Mouse (Mus musculus) neural tube, embryonic 15.5 days (tissue): ENCODE measurements around the gene Spata25. TPM values are rescaled to one million over a fixed set of nuclear protein-coding genes. Genes with fewer than 3 reads are reported as not detected.
A peak's percentile ranks its signal among the peaks of the same experiment; 100 is the strongest.

Source experiments
- ATAC-seq: fragments of 200-750 bp; cut with Nextera tagmentation; 2 replicates; pipeline ENCODE4 v1.8.0; 2017; ENCODE audit warnings: mild to moderate bottlenecking, moderate TSS enrichment, moderate library complexity; ENCODE audit not compliant: low FRiP score
- H3K27ac ChIP-seq: fragments of 300-500 bp; sonication (generic); replicated peaks from 2 replicates; pipeline ENCODE4 v1.5.1; 2015; ENCODE audit warnings: mild to moderate bottlenecking, inconsistent platforms
- H3K27me3 ChIP-seq: fragments of 300-500 bp; sonication (generic); replicated peaks from 2 replicates; pipeline ENCODE4 v1.6.1; 2015; ENCODE audit warnings: inconsistent platforms
- H3K36me3 ChIP-seq: fragments of 300-500 bp; sonication (generic); 2 replicates; pipeline ENCODE4 v1.6.1; 2015; ENCODE audit warnings: inconsistent platforms
- H3K4me1 ChIP-seq: fragments of 300-500 bp; sonication (generic); 2 replicates; pipeline ENCODE4 v1.6.1; 2015; ENCODE audit warnings: inconsistent platforms
- H3K4me2 ChIP-seq: fragments of 300-500 bp; sonication (generic); 2 replicates; pipeline ENCODE4 v1.6.1; 2015; ENCODE audit warnings: inconsistent platforms, mild to moderate bottlenecking, moderate library complexity
- H3K4me3 ChIP-seq: fragments of 300-500 bp; sonication (generic); replicated peaks from 2 replicates; pipeline ENCODE4 v1.5.1; 2015; ENCODE audit warnings: mild to moderate bottlenecking, inconsistent platforms
- H3K9ac ChIP-seq: fragments of 300-500 bp; sonication (generic); replicated peaks from 2 replicates; pipeline ENCODE4 v1.6.1; 2015; ENCODE audit warnings: mild to moderate bottlenecking, inconsistent platforms
- H3K9me3 ChIP-seq: fragments of 300-500 bp; sonication (generic); replicated peaks from 2 replicates; pipeline ENCODE4 v1.6.1; 2016; ENCODE audit warnings: inconsistent platforms
- WGBS: fragments of 180-500 bp; shearing (Covaris S2); methylation state at CpG from one replicate; pipeline ENCODE4 v1.1.7; 2015; ENCODE audit warnings: mixed read lengths; 5-methylcytosine and 5-hydroxymethylcytosine counted together
- polyA plus RNA-seq: library from polyadenylated mRNA; unstranded; fragments of >200 nt; fragmentation: Nextera tagmentation; extraction: Ambion mirVana; gene quantifications from 2 replicates; pipeline ENCODE4 v1.2.1, GENCODE M21; 2015

Gene Spata25
- polyA plus RNA-seq, 1 experiment from 2014 or later, result not detected

DNA sequence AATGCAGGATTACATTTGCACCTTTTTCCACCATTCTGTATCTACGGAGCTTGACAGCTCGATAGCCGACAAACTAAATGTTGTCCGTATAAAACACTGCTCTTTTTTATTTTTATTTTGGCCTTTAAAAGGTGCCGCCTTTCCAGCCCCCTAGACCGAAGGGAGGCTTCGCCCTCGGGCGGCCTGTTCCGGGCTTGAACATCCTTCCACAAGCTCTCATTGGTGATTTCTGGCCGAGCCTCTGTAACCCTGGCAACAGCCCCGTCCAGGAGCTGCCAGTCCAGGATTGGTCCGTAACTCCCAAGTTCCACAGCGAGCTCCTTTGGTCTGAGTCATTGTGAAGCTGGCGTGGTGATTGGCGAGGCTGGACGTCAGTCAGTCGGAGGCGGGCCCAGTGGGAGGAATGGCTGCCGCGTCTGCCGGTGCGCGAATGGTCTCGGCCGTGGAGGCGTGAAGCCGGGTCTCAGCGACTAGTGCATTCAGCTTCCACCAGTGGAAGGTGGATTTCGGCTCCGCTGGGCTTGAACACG, 5.6 kb downstream of the Spata25 start, which contains the start of gene Zswim1:
Gene Zswim1 (plus strand): TSS at position 51 of the 530 bp plus-strand sequence.
- peak within 1 kb of the TSS; percentile 82 for H3K9ac ChIP-seq
- H3K4me3 ChIP-seq, result peak within 1 kb of the TSS; percentile 77
- H3K4me1 ChIP-seq, result peaks cover 35% of the 10 kb centered on the region
- H3K27ac ChIP-seq, result peak within 1 kb of the TSS; percentile 96
- peak within 1 kb of the TSS; percentile 61 for H3K4me2 ChIP-seq
- no peaks in the 10 kb centered on the region for H3K27me3 ChIP-seq
- under 1% methylated on average over 32 of the region's 32 CpGs for WGBS
- ATAC-seq, result peak; percentile 99
- H3K36me3 ChIP-seq, result peaks cover 54% of the 10 kb centered on the region
- H3K9me3 ChIP-seq, result no peaks in the 10 kb centered on the region

DNA sequence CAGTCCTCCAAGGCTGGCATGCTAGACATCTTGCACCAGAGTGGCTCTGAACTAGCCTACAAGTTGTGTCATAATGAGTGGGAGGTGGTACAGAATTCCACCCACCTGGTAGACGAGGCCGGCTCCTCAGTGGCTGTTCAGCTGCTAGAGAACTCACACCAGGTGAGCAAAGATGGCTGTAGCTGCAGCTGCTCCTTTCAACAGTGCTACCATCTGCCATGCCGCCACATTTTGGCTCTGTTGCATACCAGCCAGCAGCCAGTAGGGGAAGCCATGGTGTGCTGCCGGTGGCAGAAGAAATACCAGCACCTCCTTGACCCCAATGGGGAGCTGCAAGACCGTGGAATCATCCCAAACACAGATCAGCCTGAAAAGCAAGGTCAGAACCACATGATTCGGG, 7.3 kb downstream of the Spata25 start:
- Histone ChIP-seq H3K27ac (no peak overlapping the region), H3K4me2 (no peak overlapping the region), H3K9ac (no peak overlapping the region), H3K9me3 (no peaks in the 10 kb centered on the region), H3K27me3 (no peaks in the 10 kb centered on the region), H3K4me1 (peaks cover 26% of the 10 kb centered on the region), H3K4me3 (no peak overlapping the region), H3K36me3 (peaks cover 37% of the 10 kb centered on the region)
- WGBS, result 86% methylated on average over 6 of the region's 6 CpGs
- ATAC-seq, result no peak

DNA sequence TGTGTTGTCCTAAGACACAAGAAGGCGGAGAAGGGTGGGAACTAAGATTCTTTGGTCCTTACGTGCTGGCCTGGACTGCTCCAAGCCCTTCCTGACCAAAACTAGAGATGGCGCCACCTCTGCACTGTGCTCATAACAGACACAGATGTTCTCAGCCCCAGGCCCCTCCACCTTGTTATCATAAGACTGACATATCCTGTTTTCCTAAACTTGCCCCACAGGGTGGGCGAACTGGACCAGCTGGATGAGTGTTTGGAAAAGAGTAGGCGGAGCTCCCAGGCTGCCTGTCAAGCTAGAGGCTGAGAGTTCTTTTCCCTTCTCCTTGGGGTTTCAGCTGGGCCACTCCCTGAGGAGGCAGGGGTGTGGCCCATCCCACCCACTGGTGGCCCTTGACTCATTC, 10.6 kb downstream of the Spata25 start:
- no peak overlapping the region for H3K4me3 ChIP-seq
- 83% methylated on average over 5 of the region's 5 CpGs for WGBS

DNA sequence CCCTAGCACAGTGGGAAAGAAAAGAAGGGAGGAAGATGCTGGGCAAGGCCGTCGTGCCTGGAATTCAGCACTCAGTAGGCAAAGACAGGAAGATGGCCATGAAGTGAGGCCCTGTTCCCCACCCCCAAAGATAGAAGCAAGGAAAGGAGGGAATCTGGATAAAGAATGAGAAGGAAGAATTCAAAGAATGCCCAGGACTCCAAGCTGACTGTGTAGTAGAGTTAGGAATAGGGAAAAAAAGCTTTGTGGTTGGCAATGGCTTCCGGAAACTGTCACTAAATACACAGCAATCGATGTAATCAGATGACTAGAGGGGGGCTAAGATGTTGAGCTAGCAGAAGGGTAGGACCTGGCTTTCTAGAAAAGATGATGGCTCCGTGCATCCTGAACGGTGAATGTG, 11.1 kb downstream of the Spata25 start:
- WGBS, result 90% methylated on average over 6 of the region's 6 CpGs
- H3K36me3 ChIP-seq, result peaks cover 35% of the 10 kb centered on the region
- H3K4me1 ChIP-seq, result peaks cover 5% of the 10 kb centered on the region
- no peak overlapping the region for H3K9ac ChIP-seq
- H3K27me3 ChIP-seq, result no peaks in the 10 kb centered on the region
- no peak overlapping the region for H3K27ac ChIP-seq
- H3K4me2 ChIP-seq, result no peak overlapping the region
- H3K9me3 ChIP-seq, result no peaks in the 10 kb centered on the region
- H3K4me3 ChIP-seq, result no peak overlapping the region
- no peak for ATAC-seq

More for the DNA sequence above, 10.6 kb downstream of the Spata25 start:
- peaks cover 10% of the 10 kb centered on the region for H3K4me1 ChIP-seq
- no peak overlapping the region for H3K4me2 ChIP-seq
- H3K27me3 ChIP-seq, result no peaks in the 10 kb centered on the region
- H3K9me3 ChIP-seq, result no peaks in the 10 kb centered on the region
- H3K36me3 ChIP-seq, result peaks cover 34% of the 10 kb centered on the region
- ATAC-seq, result no peak
- H3K27ac ChIP-seq, result no peak overlapping the region
- H3K9ac ChIP-seq, result no peak overlapping the region; the same call in 1 of the 2 replicates

DNA sequence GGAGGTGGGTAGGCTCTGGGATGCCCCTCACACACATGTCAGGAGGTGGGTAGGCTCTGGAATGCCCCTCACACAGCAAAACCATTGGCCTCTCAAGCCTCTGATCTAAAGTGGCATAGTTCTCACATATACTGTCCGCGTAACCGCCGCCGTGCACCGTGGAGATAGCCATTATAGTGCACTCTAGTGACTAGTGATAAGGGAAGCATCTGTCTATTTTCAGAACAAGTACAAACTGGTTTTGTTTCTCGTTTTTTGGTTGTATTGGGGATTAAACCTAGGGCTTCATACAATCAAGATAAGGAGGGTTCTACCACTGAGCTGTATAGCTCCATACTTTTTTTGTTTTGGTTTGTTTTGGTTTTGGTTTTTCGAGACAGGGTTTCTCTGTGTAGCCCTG, 12.5 kb downstream of the Spata25 start:
- H3K27me3 ChIP-seq, result no peaks in the 10 kb centered on the region
- WGBS, result 92% methylated on average over 8 of the region's 8 CpGs
- no peak overlapping the region for H3K4me2 ChIP-seq
- no peaks in the 10 kb centered on the region for H3K9me3 ChIP-seq
- no peak for ATAC-seq
- no peaks in the 10 kb centered on the region for H3K4me1 ChIP-seq
- no peak overlapping the region for H3K27ac ChIP-seq
- no peak overlapping the region for H3K4me3 ChIP-seq
- no peak overlapping the region for H3K9ac ChIP-seq
- peaks cover 21% of the 10 kb centered on the region for H3K36me3 ChIP-seq

DNA sequence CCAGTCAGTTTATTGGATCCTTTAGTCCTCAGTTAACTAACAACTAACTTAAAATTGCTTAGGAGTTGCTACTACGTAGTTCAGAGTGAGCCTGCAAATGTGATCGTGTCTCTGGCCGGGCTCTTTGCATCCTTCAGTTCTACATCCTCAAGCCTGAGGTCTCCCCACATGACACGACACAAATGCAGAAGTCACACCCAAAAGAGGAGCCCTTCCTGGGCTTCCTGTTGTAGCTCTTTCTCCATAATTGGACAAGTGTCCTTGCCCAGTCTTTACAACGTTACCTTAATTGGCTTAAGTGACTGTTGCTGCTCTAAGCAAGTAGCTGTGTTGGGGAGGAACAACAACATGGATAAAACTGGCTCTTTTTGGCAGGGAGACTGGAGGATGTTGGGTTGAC, 13.0 kb downstream of the Spata25 start:
- H3K36me3 ChIP-seq, result peaks cover 16% of the 10 kb centered on the region
- no peaks in the 10 kb centered on the region for H3K4me1 ChIP-seq
- H3K27me3 ChIP-seq, result no peaks in the 10 kb centered on the region
- no peak overlapping the region for H3K4me2 ChIP-seq
- H3K9ac ChIP-seq, result no peak overlapping the region
- no peak for ATAC-seq
- WGBS, result 89% methylated on average over 5 of the region's 5 CpGs
- H3K4me3 ChIP-seq, result no peak overlapping the region
- no peak overlapping the region for H3K27ac ChIP-seq
- H3K9me3 ChIP-seq, result no peaks in the 10 kb centered on the region

DNA sequence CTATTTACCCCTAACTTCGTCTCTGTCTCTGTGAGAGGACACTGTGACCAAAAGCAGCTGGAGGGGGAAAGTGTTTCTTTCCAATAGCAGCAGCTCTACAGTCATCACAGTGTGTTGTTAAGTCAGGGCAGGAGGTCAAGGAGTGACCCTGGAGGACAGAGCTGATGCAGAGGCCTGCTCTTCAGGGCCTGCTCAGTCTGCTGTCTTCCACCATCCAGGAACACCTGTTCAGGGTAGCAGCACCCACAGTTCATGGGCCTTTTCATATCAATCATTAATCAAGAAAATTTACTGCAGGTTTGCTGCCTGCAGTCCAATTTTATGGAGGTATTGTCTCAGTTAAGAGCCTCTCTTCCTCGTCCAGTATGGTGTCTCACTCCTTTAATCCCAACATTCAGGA, 14.8 kb downstream of the Spata25 start:
- no peaks in the 10 kb centered on the region for H3K9me3 ChIP-seq
- no peak overlapping the region for H3K27ac ChIP-seq
- peaks cover 22% of the 10 kb centered on the region for H3K36me3 ChIP-seq
- no peak overlapping the region for H3K4me2 ChIP-seq
- no peaks in the 10 kb centered on the region for H3K4me1 ChIP-seq
- no peak overlapping the region for H3K4me3 ChIP-seq
- H3K9ac ChIP-seq, result no peak overlapping the region
- ATAC-seq, result no peak
- WGBS, result 53% methylated on average over 2 of the region's 2 CpGs
- no peaks in the 10 kb centered on the region for H3K27me3 ChIP-seq

DNA sequence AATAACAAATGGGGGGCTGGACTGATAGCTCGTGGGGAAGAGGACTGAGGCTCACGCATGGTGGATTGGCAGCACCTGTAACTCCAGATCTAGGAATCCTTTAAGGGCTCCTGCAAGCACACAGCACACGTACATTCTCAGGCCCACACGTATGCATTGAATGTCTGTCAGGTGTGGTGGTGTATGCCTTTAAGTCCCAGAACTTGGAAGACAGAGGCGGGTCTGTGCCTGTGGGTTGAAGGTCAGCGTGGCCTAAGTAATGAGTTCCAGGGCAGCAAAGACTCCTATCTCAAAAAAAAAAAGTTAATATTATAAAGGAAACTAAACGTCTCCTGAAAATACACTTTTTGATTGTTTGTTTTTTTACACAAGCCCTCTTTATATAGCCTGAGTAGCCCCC, 21.7 kb downstream of the Spata25 start:
- H3K27ac ChIP-seq, result no peak overlapping the region
- H3K27me3 ChIP-seq, result no peaks in the 10 kb centered on the region
- H3K36me3 ChIP-seq, result peaks cover 9% of the 10 kb centered on the region
- H3K4me3 ChIP-seq, result no peak overlapping the region
- H3K9me3 ChIP-seq, result no peaks in the 10 kb centered on the region
- peak overlapping the region; percentile 82 for H3K4me2 ChIP-seq
- no peak for ATAC-seq
- no peak overlapping the region for H3K9ac ChIP-seq
- 88% methylated on average over 7 of the region's 7 CpGs for WGBS
- peaks cover 47% of the 10 kb centered on the region for H3K4me1 ChIP-seq

DNA sequence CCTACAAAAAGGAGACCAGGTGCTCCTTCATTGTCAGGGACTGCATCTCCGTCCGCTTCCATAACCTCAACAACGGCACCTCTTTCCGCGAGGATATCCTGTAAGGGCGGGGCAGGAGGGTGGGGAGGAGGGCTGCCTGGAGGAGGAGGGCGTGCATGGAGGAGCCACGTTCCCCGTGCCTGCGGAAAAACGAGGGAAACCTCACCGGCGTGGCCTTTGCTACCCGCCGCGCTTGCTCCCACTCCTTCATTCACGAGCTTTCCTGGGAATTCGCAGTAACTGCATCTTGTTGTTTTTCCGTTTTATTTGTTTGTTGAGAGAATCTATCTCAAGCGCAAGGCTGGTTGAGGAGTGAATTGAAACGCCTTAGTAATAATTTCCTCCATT, 23.0 kb downstream of the Spata25 start:
- Histone ChIP-seq H3K4me2 (peak overlapping the region; percentile 82), H3K9ac (peak overlapping the region; percentile 86), H3K36me3 (peaks cover 16% of the 10 kb centered on the region), H3K9me3 (no peaks in the 10 kb centered on the region), H3K27ac (peak overlapping the region; percentile 91), H3K4me3 (peak overlapping the region; percentile 96), H3K4me1 (peaks cover 47% of the 10 kb centered on the region), H3K27me3 (no peaks in the 10 kb centered on the region)
- WGBS, result under 1% methylated on average over 21 of the region's 21 CpGs
- peak; percentile 43 for ATAC-seq

DNA sequence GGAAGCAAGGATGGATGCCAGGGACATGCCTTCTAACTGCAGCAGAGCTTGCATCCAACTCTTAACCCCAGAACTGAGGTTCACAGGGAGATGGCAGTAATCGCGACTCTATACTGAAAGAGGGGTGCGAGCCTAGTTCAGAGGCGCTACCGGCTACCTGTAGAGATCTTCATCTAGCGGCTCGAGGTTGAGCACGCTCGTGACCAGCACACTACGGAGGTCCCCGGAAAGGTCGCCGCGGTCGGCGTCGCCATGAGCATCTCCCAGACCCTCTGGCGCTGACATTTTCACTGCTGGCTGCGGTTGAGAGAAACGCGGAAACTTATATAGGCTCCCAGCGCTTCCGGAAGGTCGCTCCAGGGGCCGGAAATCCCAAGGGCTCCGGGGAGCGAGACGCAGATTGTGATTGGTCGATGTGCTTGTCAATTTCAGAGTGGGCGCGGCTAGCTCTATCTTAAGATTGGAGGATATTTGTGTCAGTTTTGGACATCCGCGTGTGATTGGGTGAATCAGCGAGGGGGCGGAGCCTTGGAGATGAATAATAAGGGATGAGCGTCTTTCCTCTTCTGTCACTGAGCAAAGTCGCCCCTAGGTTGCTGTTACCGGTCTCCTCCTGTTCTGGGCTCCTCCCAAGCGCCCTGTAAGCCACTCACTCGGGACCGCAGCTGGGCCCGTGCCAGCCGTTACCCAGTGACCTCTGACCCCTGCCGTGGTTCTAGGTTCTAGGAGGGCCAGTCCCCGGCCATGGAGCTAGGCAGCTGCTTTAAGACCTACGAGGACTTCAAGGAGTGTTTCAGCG, 23.6 kb downstream of the Spata25 start, which contains the start of the genes Acot8 and Zswim3:
Gene Acot8 (minus strand): TSS at position 350 of the 799 bp plus-strand sequence.
Gene Zswim3 (plus strand): TSS at position 566 of the 799 bp plus-strand sequence.
- WGBS, result under 1% methylated on average over 47 of the region's 47 CpGs
- Histone ChIP-seq H3K27me3 (no peaks in the 10 kb centered on the region), H3K4me2 (peak within 1 kb of the TSS; percentile 82), H3K9me3 (no peaks in the 10 kb centered on the region), H3K4me3 (peak within 1 kb of the TSS; percentile 96), H3K9ac (peak within 1 kb of the TSS; percentile 86), H3K4me1 (peaks cover 47% of the 10 kb centered on the region), H3K27ac (peak within 1 kb of the TSS; percentile 91), H3K36me3 (peaks cover 17% of the 10 kb centered on the region)
- ATAC-seq, result peak; percentile 97

DNA sequence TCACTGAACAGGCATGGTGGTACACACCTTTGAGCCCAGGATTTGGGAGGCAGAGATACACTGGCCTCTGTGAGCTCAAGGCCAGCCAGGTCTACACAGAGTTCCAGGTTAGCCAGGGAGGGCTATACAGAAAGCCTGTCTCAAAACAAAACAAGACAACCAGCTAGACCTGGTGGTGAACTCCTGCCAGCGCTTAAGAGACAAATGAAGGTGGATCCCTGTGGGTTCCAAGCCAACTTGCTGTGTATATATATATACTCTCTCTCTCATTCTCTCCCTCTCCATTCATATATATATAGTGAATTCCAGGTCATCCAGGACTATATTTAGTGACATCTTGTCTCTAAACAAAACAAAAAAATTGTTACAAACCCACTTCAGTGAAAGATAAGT, 24.4 kb downstream of the Spata25 start:
- peak overlapping the region; percentile 76 for H3K9ac ChIP-seq
- peak overlapping the region; percentile 89; the same call in 1 of the 2 replicates for H3K27ac ChIP-seq
- peak overlapping the region; percentile 67 for H3K4me2 ChIP-seq
- peak overlapping the region; percentile 96 for H3K4me3 ChIP-seq
- no peaks in the 10 kb centered on the region for H3K27me3 ChIP-seq
- no peaks in the 10 kb centered on the region for H3K9me3 ChIP-seq
- WGBS, result 63% methylated on average over 1 of the region's 1 CpGs
- peaks cover 47% of the 10 kb centered on the region for H3K4me1 ChIP-seq
- no peak for ATAC-seq
- peaks cover 16% of the 10 kb centered on the region for H3K36me3 ChIP-seq
